Mouse (Mus musculus): ENCODE results near the gene Fbn1. TPM values are rescaled to one million over a fixed set of nuclear protein-coding genes. Genes with fewer than 3 reads are reported as not detected.

The Fbn1 gene
- polyA plus RNA-seq, 1 experiment from 2014 or later = 16.4 TPM

DNA sequence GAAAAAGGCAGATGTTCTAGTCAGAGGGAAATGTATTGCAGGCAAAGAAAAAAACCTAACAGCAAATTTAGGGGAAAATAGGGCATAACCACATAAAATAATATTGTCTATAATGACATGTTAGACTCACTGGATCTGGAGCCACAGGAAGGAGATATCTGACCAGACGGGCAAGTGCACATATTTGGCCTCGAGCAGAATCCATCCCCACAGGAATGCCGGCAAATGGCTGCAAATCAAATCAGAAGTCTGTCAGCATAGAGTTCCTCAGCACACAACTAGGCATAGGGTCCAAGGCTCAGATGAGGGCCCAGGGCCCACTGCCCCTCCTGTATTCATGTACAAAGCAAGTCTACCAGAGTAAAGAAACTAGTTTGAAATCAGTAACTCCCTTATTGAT is 30.4 kb downstream of the Fbn1 start:
- H3K27ac ChIP-seq = no peak overlapping the region
- ATAC-seq (replicated peaks; ENCODE audit: low FRiP score) = no peak
- peaks cover 6% of the 10 kb centered on the region for H3K4me1 ChIP-seq

DNA sequence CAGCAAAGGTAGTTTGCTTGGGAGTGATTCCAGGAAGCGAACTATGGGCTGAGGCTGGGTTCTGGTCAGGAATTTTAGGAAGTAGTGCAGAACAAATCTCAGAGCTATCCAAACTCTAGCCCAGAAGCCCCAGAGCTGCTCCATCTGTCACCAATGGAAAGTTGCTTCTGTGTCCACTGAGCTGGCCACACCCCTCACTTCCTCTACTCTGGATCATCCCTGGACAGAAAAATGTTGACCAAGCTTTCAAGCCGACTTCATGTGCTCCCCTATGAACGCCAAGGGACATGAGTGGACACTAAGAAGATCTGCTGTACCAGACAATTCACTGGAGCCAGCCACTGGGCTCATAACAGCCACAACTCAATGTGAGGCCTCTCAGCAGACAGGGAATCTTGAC is 31.6 kb downstream of the Fbn1 start:
- ATAC-seq (replicated peaks; ENCODE audit: low FRiP score) = no peak
- Histone ChIP-seq H3K4me2 (no peak overlapping the region), H3K9me3 (replicated peaks) (no peaks in the 10 kb centered on the region), H3K4me3 (replicated peaks) (no peak overlapping the region), H3K4me1 (peaks cover 6% of the 10 kb centered on the region), H3K27ac (no peak overlapping the region), H3K27me3 (no peaks in the 10 kb centered on the region), H3K36me3 (peaks cover 13% of the 10 kb centered on the region; the same call in 1 of the 2 replicates), H3K9ac (no peak overlapping the region)
- WGBS = 84% methylated on average over 3 of the region's 3 CpGs

More for the DNA sequence above, 30.4 kb downstream of the Fbn1 start:
- no peaks in the 10 kb centered on the region for H3K27me3 ChIP-seq
- H3K36me3 ChIP-seq = peaks cover 12% of the 10 kb centered on the region; the same call in 1 of the 2 replicates
- 59% methylated on average over 3 of the region's 3 CpGs for WGBS
- no peaks in the 10 kb centered on the region for H3K9me3 ChIP-seq (replicated peaks)
- H3K9ac ChIP-seq = no peak overlapping the region
- no peak overlapping the region for H3K4me3 ChIP-seq (replicated peaks)
- H3K4me2 ChIP-seq = no peak overlapping the region

DNA sequence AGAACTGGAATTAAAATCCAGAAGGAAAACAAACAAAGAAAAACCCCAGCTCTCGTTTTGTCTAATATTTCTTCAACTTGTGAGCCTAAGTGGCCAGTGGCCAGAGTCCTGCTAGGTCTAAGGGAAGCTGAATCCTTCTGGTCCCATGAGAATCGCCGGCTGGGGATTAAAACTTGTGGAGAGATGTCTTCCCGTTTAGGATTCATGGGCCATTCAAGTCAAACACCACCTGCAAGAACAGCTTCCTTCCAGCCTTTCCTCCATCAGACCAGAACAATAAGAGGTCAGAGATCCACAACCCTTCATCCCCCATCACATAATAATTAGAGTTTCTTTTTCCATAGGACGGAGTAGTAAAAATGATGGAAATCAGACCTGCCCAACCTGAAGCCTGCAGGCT is 33.1 kb downstream of the Fbn1 start:
- WGBS = 74% methylated on average over 5 of the region's 5 CpGs
- H3K27ac ChIP-seq = no peak overlapping the region
- H3K36me3 ChIP-seq = peaks cover 13% of the 10 kb centered on the region; the same call in 1 of the 2 replicates
- ATAC-seq (replicated peaks; ENCODE audit: low FRiP score) = no peak
- H3K4me2 ChIP-seq = no peak overlapping the region
- H3K4me1 ChIP-seq = 0 out of 2 replicates have a peak, but pooled peaks cover 4% of the 10 kb centered on the region
- H3K4me3 ChIP-seq (replicated peaks) = no peak overlapping the region
- no peak overlapping the region for H3K9ac ChIP-seq
- H3K9me3 ChIP-seq (replicated peaks) = no peaks in the 10 kb centered on the region
- H3K27me3 ChIP-seq = no peaks in the 10 kb centered on the region

DNA sequence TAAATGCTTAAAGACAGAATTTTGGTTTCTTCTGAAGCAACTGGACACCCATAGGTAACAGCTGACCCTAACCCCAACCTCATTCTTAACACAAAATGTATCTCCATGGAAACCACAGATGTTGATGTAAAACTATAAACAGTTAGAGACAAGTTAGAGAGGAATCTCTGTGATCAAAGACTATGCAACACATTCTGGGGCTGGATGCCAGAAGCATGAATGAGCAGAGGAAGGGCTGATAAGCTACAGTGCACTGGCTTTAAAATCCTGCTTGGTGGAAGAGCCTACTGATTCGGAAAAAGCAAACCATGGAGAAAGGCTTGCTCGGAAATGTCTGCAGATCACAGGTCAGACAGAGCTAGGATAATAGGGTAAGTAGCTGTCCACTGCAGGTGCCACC is 34.6 kb downstream of the Fbn1 start:
- Histone ChIP-seq H3K27ac (no peak overlapping the region), H3K4me1 (0 out of 2 replicates have a peak, but pooled peaks cover 4% of the 10 kb centered on the region), H3K9me3 (replicated peaks) (no peaks in the 10 kb centered on the region), H3K27me3 (no peaks in the 10 kb centered on the region), H3K9ac (no peak overlapping the region), H3K36me3 (peaks cover 15% of the 10 kb centered on the region; the same call in 1 of the 2 replicates), H3K4me2 (no peak overlapping the region), H3K4me3 (replicated peaks) (no peak overlapping the region)
- WGBS = 68% methylated on average over 2 of the region's 2 CpGs
- ATAC-seq (replicated peaks; ENCODE audit: low FRiP score) = no peak

DNA sequence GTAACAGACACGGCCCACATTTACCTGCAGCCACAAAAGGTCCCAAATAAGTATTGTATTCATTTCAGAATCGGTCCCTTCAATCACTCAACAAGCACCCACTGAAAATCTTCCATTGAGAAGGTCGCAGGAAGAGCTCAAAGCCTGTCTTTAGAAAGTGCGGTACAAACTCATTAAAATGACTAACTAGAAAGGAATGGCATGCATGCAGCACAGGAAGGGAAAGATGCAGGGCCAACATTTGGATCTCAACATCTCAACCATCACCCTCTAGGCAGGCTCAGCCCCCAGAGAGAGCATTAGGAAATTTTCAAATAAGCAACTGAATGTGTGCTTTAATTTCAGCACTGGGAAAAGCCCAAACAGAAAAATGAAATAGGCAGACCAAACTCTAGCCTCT is 36.1 kb downstream of the Fbn1 start:
- Histone ChIP-seq H3K27ac (no peak overlapping the region), H3K9ac (no peak overlapping the region), H3K4me1 (0 out of 2 replicates have a peak, but pooled peaks cover 4% of the 10 kb centered on the region), H3K27me3 (no peaks in the 10 kb centered on the region), H3K9me3 (replicated peaks) (no peaks in the 10 kb centered on the region), H3K4me3 (replicated peaks) (no peak overlapping the region), H3K36me3 (peaks cover 24% of the 10 kb centered on the region), H3K4me2 (no peak overlapping the region)
- 81% methylated on average over 4 of the region's 4 CpGs for WGBS
- ATAC-seq (replicated peaks; ENCODE audit: low FRiP score) = no peak

DNA sequence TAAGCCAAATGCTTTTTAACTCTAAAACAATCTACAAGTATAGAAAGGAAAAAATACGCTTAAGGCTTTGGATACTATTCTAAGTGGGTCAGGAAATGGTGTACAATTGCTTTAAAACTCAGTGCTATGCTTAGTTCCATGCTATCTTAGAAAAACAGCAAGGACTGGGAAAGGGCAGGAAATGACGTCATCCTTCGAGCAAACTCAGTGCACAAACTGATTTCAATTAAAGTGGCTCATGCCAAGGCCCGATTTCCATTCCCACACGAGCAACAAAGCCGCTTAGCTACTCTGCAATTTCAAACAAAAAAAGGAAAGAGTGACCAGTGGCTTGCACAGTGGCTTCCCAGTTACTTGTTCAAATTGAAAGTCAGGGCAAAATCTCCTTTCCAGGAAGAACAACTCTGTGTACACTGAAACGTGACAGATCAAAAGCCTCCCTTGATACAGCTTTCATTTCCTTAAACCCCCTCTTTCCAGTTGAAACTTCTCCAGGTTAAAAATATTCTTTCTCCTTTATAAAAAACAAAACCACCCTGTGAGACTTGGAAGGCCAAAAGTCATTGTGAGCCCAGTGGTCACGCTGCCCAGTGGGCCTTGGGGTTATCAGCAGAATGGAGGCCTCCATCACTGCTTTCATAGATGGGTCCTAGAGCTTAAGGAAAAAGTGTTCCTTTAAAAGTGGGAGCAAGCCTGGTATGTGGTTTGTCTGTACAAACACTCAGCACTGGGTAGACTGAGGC is 37.1 kb downstream of the Fbn1 start:
- 56% methylated on average over 8 of the region's 8 CpGs for WGBS
- no peak overlapping the region for H3K4me2 ChIP-seq
- ATAC-seq (replicated peaks; ENCODE audit: low FRiP score) = no peak
- peaks cover 33% of the 10 kb centered on the region for H3K36me3 ChIP-seq
- H3K27ac ChIP-seq = peak overlapping the region; percentile 54
- H3K27me3 ChIP-seq = no peaks in the 10 kb centered on the region
- no peak overlapping the region for H3K9ac ChIP-seq
- no peak overlapping the region for H3K4me3 ChIP-seq (replicated peaks)
- no peaks in the 10 kb centered on the region for H3K9me3 ChIP-seq (replicated peaks)
- H3K4me1 ChIP-seq = 0 out of 2 replicates have a peak, but pooled peaks cover 4% of the 10 kb centered on the region

DNA sequence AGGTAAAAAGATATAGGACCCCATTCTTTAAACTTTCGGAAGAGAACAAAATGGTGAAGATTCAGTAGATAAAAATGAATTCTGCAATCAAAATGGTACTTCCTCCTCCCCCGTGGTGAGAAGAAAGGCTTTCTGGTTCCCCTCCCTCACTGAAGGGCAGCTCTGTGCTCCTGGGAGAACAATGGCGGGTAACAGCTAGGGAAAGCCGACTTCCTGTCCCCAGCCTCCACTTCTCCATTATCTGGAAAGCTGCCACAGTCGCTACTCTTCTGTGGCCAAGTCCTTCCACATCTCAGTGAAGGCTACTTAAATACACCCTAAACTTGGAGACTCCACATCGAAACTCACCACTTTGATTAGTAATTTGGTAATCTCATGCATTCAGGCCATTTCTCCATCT is 43.8 kb downstream of the Fbn1 start:
- H3K9ac ChIP-seq = no peak overlapping the region
- H3K36me3 ChIP-seq = peaks cover 27% of the 10 kb centered on the region
- no peak overlapping the region for H3K4me3 ChIP-seq (replicated peaks)
- H3K27me3 ChIP-seq = no peaks in the 10 kb centered on the region
- H3K27ac ChIP-seq = no peak overlapping the region
- H3K9me3 ChIP-seq (replicated peaks) = no peaks in the 10 kb centered on the region
- H3K4me1 ChIP-seq = no peaks in the 10 kb centered on the region
- whole genome bisulfite sequencing = 75% methylated on average over 6 of the region's 6 CpGs
- no peak for ATAC-seq (replicated peaks; ENCODE audit: low FRiP score)
- no peak overlapping the region for H3K4me2 ChIP-seq

DNA sequence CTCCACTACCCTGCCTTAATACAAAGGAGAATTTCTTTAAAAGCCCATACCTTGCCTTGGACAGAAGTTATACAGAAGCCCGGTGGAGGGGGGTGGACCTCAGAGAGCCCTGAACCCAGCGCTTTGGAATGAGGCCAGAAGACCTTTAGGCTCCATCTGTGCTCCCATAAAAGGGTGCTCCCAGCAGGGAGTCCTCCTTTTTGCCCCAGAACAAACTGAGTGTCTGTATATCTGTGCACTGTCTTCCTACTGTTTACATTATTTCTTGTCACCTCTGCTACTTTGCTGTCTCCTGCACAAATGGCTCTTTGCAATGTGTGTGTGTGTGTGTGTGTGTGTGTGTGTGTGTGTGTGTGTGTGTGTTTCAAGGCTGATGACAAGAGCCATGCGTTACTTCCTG is 48.7 kb downstream of the Fbn1 start:
- WGBS = 81% methylated on average over 3 of the region's 3 CpGs
- H3K27ac ChIP-seq = no peak overlapping the region
- no peaks in the 10 kb centered on the region for H3K4me1 ChIP-seq
- no peaks in the 10 kb centered on the region for H3K9me3 ChIP-seq (replicated peaks)
- no peak overlapping the region for H3K4me2 ChIP-seq
- ATAC-seq (replicated peaks; ENCODE audit: low FRiP score) = no peak
- no peak overlapping the region for H3K9ac ChIP-seq
- H3K27me3 ChIP-seq = no peaks in the 10 kb centered on the region
- no peak overlapping the region for H3K4me3 ChIP-seq (replicated peaks)
- no peaks in the 10 kb centered on the region for H3K36me3 ChIP-seq

DNA sequence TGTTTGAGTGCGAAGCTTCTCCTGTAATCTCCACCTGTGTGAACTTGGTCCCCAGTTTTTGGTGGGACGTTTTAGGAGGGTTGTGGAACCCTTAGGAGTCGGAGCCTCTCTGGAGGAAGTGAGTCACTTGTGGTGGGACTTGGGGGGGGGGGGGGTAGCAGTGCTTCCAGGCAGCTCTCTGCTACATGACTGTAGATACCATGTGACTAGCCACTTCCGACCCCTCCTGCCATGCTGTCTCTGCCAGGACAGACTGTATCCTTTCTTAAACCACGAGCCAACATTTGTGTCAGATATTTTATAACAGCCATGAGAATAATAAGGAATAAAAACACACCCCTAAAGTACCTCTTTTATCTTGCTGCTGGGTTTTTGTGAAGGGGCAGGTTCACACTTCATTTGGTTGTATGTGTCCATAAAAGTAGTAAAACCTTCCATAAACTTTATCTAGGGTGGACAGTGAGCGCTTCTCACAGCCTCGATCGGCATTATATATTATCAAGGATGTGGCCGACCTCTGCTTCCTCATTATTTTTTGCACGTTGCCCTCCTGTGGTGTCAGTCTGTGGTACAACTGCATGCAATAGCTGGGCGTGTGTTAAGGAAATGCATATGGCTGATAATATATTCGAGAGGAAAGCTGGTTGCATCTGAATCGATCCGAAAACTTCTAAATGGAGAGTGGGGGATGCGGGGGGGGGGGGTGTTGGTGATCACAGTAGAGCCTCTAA is 51.6 kb downstream of the Fbn1 start:
- WGBS = 79% methylated on average over 15 of the region's 15 CpGs
- no peak overlapping the region for H3K9ac ChIP-seq
- no peaks in the 10 kb centered on the region for H3K36me3 ChIP-seq
- H3K27ac ChIP-seq = no peak overlapping the region
- no peaks in the 10 kb centered on the region for H3K27me3 ChIP-seq
- H3K4me1 ChIP-seq = no peaks in the 10 kb centered on the region
- H3K9me3 ChIP-seq (replicated peaks) = no peaks in the 10 kb centered on the region
- no peak overlapping the region for H3K4me2 ChIP-seq
- H3K4me3 ChIP-seq (replicated peaks) = no peak overlapping the region
- no peak for ATAC-seq (replicated peaks; ENCODE audit: low FRiP score)

DNA sequence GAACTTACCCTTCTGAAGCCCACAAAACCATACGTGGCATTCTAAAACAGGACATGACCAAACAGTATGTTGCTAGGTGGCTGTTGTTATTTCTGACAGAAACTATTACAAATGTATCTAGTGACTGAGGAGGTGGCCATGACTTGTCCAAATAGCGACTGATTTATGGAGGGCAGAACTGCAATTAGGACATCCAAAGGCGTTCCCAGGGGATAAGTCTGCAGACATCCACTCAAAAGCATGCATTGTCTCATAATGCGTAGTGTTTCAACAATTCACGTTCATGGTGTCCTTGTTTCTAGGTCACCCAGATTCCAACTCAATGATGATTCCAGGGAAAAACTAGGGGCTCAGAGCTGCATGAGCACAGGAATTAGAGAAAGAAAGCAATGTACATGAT is 53.0 kb downstream of the Fbn1 start:
- Histone ChIP-seq H3K4me1 (no peaks in the 10 kb centered on the region), H3K27ac (no peak overlapping the region), H3K27me3 (no peaks in the 10 kb centered on the region), H3K9me3 (replicated peaks) (no peaks in the 10 kb centered on the region), H3K36me3 (no peaks in the 10 kb centered on the region), H3K9ac (no peak overlapping the region), H3K4me2 (no peak overlapping the region), H3K4me3 (replicated peaks) (no peak overlapping the region)
- WGBS = 80% methylated on average over 5 of the region's 5 CpGs
- ATAC-seq (replicated peaks; ENCODE audit: low FRiP score) = no peak

DNA sequence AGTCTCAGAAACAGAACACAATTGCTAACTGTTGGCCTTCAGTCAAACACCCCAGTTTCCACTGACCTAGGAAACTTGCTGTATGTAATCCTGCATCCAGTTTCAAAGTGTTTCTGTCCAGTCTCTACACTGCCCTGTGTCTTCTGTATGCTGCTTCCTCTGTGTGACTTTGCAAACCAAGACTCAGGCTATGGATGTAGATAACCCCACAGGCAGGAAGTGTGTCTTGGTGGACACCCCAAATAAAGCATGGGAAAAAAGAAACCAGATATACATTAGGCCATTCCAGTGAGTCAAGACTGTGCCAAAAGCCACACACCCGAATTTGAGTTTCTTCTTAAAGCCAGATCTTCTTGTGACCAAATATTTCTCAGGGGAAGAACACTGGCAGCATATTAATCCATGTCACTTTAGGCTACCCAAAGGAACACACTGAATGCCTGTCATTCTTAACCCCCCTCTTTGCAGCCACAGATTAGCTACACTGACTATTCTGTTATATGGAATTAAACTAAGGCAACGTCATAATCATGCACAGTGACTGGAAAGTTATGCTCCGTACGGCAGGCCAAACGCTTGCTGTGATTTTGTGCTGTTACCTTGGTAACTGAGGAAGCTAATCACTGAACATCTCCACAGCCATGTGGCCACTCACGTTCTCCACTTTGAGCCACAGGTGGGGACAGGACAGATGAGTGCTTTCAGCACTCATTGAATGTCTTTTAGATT is 55.3 kb downstream of the Fbn1 start:
- Histone ChIP-seq H3K27ac (no peak overlapping the region), H3K4me3 (replicated peaks) (no peak overlapping the region), H3K27me3 (no peaks in the 10 kb centered on the region), H3K9ac (no peak overlapping the region), H3K9me3 (replicated peaks) (no peaks in the 10 kb centered on the region), H3K4me2 (no peak overlapping the region), H3K36me3 (no peaks in the 10 kb centered on the region), H3K4me1 (peaks cover 13% of the 10 kb centered on the region)
- no peak for ATAC-seq (replicated peaks; ENCODE audit: low FRiP score)
- 66% methylated on average over 6 of the region's 6 CpGs for WGBS

DNA sequence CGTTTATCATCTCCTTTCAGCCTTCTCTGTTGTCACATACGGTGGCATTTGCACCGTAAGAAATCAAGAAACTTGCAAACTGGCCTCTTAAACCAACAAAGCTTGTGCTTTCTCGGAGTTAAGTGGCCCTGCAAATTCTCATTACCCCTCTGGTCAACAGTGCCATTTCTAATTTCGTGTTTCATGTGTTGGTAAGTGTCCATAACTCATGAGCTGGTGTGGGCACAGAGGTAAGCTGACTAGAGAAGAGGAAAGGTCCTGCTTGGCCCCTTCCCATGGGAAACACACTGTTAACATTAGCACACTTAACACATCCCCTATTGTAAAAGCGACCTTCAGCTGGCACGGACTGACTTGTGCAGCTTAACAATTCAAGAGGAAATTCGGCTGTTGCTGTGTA is 58.4 kb downstream of the Fbn1 start:
- 41% methylated on average over 8 of the region's 8 CpGs for WGBS
- Histone ChIP-seq H3K9me3 (replicated peaks) (no peaks in the 10 kb centered on the region), H3K27ac (peak overlapping the region; percentile 54)

More for the DNA sequence above, 58.4 kb downstream of the Fbn1 start:
- ATAC-seq (replicated peaks; ENCODE audit: low FRiP score) = no peak
- Histone ChIP-seq H3K27me3 (no peaks in the 10 kb centered on the region), H3K9ac (no peak overlapping the region), H3K4me1 (peaks cover 13% of the 10 kb centered on the region), H3K4me2 (no peak overlapping the region), H3K36me3 (no peaks in the 10 kb centered on the region), H3K4me3 (replicated peaks) (no peak overlapping the region)
